Mouse (Mus musculus) retina, adult 2 months (tissue): ENCODE data around the gene Adk.

ENCODE experiments used
- DNase-seq: peaks from one replicate; pipeline ENCODE4 v3.0.0-alpha.2; 2012; ENCODE audit warnings: low read depth, low spot score

The Adk gene

GRCm38 (mm10) chr14:21348611-21349260, 296.4 kb downstream of the Adk start:
- no peak for DNase-seq

DNA sequence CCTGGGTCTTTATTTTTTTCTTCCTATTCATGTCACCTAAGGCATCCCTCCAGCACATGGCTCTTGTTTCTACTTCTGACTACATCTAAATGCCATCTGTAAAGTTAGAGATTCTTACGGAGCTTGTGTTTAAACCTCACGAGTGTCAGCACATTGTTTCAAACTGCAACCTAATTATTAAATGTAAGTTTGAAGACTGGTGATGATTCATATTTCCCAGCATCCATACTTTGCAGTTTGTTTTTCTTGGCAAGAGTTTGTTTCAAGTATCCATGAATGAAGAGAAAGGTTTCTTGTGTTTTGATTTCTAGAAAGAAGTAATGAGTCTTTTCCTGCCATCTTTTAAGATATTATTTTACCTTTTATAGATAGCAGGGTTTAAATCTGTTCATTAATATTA, 299.3 kb downstream of the Adk start:
- DNase-seq = no peak

GRCm38 (mm10) chr14:21356286-21356685, 303.9 kb downstream of the Adk start:
- no peak for DNase-seq

DNA sequence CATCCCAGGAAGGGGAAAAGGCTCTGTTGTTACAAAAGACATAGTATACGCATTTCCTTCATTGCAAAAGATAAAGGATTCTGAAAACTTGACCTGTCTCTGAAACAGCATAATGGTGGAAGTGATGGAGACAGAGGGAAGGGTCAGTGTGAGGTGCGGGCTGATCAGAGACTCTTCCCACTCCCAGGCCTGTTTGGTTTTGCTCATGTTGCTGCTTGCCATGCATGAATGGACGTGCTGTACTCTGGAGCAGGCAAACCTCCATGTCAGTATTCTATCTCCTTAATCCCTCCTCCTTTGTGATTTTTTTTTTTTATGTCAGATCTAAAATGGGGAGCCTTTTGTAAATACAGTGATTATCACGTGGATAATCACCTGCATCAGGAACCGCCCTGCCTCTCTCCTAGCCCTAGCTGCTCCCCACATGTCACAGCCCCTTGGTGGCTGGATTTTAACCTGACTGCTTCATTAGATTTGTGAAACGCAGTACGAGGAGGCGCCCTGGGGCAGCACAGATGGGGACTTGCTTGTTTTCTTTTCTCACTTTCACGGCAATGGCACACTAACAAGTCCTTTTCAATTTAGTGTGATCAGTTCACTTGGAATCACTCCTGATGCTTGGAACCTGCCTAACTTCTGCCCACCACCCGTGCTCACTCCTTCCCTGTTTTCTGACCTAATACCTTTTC, 307.0 kb downstream of the Adk start:
- no peak for DNase-seq

GRCm38 (mm10) chr14:21359896-21360525, 307.6 kb downstream of the Adk start:
- DNase-seq = no peak

- no peak for DNase-seq
Observed at GRCm38 (mm10) chr14:21367095-21367494, 314.7 kb downstream of the Adk start.

DNA sequence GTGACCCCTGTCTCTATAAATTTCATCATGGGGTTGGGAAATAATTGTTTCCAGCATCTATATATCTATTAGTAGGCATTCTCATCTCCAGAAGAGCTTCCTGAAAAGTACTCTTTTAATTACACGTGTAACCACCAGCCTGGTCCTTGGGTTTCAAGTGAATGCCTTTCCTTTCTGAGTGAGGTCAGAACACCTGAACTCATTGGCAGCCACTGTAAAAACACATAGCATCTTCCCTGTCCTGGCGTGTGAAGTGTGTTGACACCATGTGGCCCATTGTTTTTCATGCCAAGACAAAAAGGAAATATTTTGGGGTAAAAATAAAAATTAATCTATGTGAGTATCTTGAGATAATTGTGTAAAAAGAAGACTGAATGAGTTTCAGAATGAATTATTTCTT, 316.2 kb downstream of the Adk start:
- no peak for DNase-seq

GRCm38 (mm10) chr14:21369127-21369526, 316.8 kb downstream of the Adk start:
- DNase-seq = no peak

- DNase-seq = no peak
Observed at GRCm38 (mm10) chr14:21371946-21372345, 319.6 kb downstream of the Adk start.

DNA sequence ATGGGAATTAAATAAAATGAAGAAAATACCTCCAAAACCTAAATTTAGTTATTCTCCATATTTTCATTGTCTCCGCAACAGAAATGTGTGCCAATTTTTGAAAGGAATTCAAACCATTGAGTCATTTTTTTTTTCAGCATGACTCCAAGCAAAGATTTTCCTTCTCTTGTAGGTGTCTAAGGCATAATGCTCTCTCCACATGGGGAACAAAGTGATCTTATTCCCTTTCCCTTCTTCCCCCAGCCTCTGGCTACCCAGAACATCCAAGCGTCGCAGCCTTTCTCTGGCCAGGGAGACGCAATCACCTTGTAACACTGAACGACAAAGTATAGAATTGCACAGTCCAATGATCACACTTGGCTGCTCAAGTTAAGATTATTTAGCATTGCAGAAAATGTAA, 320.3 kb downstream of the Adk start:
- no peak for DNase-seq

GRCm38 (mm10) chr14:21383701-21384428, 331.5 kb downstream of the Adk start:
- DNase-seq = no peak

GRCm38 (mm10) chr14:21399506-21399905, 347.1 kb downstream of the Adk start:
- DNase-seq = no peak

DNA sequence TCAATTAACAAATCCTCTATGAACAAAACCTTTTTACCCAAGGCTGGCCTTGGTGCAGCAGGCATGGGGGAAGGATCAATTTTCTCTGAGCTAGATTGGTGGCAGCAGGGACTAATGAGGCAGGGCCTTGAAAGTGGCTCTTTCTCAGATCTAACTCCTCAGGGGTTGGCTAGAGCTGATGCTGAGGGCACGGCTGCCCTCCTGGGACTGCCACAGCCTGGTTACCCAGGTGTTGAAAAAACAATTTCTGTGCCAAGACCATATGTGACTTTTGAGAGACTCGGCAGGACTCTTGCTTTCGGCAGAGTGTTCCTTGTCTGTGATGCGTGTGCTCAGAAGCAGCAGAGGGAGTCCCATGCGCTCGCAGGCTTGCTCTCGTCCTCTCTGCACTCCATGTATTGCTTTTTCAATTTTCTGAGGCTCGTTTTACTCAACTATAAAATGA, 349.8 kb downstream of the Adk start:
- no peak for DNase-seq

DNA sequence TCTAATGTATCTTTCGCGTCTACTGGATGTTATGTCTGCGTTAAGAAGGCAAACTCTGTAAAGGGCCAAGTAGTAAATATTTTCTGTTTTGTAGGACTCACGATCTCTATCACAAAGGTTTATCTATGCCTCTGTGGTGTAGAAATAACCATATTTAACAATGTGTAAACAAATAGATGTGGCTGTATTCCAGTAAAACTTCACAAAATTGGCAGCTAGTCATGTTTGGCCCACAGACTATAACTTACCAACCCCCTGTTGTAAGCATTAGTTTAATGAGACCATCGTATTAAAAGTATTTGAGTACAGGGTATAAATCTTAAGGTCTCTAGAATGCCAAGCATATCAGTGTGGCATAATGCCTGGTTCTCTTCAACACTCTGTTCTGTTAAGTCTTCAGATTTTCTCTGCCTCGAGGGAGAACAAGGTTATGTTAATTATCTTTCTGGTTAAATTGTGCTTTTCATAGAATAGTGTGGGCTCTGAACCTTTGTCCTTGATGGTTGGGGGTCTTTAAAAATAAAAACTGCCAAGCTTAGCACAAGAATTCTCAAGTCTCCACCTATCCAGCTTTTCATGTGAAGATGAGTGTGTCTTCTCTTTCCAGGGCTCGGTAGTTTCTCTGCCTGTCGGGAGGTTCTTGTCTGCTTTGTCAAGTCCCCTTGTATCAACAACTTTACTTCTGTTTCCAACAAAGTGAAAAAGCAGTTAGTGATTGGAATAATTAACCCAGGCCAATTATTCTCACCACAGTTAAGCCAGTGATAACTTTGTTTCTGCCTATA, 350.4 kb downstream of the Adk start:
- DNase-seq = no peak

DNA sequence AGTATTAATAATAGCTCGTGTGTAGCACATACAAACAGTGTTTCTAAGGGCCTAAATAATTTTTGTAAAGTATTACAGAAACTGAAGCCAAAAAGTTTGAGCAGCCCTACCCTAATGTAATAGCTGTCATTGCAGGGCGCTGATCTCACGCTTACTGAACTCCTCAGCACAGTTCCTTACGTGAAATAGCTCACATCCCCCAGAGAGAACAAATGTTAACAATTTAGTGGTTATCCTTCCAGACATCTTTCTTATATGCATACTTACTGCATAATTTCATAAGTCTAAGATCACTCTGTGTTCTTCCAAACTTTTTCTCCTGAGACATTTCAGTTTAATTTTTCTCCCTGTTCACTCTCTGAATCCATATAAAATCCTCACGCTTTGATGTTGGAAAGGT, 354.6 kb downstream of the Adk start:
- DNase-seq = no peak

- DNase-seq = no peak
Observed at GRCm38 (mm10) chr14:21408846-21409245, 356.5 kb downstream of the Adk start.

- DNase-seq = no peak
Observed at GRCm38 (mm10) chr14:21410769-21411477, 358.5 kb downstream of the Adk start.

GRCm38 (mm10) chr14:21411524-21411923, 359.1 kb downstream of the Adk start:
- no peak for DNase-seq

GRCm38 (mm10) chr14:21418332-21418731, 366.0 kb downstream of the Adk start:
- DNase-seq = no peak

DNA sequence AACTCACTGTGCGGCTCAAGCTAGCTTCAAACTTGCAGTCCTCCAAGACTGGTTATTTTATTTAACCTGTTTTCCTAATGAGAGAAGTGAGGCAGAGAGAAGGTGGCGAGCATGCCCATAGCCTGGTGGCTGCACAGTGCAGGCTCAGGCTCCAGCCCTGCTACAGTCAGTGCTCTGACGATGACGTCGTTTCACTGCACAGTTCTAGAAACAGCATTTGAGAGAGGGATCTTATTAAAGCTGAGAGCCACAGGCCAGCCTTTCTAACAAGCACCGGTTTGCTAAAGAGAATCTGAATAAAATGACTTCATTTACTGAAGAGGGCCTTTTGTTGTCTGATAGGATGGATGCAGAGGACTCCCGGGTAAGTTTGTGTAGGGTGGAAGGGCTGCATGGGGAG, 375.0 kb downstream of the Adk start:
- no peak for DNase-seq

DNA sequence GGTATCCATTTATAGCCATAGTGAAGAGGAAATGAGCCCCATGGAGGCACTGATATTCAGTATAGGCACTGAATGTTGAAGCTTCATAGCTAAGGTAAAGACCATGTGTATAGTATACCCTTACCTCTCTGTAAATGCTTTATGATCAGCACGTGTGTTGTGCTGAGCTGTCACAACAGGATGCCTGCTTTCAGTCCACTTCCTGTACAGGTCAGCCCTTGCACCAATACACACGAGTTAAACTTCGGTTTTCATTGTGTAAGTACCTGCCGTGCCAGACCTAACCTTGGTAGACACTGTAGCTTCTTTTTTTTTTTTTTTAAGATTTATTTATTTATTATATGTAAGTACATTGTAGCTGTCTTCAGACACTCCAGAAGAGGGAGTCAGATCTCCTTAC, 381.0 kb downstream of the Adk start:
- DNase-seq = no peak
